Mouse (Mus musculus) mesoderm, embryonic 11.5 days (tissue): ENCODE data around the gene Trpm2.

ENCODE experiments used
- DNase-seq: peaks from one replicate; pipeline ENCODE4 v3.0.0-alpha.2; 2012; ENCODE audit warnings: low read depth, low spot score

Trpm2 gene

GRCm38 (mm10) chr10:77902894-77903715, 67.3 kb downstream of the Trpm2 start:
- DNase-seq: peak; percentile 73

GRCm38 (mm10) chr10:77902211-77902893, 68.0 kb downstream of the Trpm2 start, which contains the start of gene Lrrc3:
Lrrc3 (minus strand) TSS chr10:77902536.
- DNase-seq: peak; percentile 58

- DNase-seq: no peak
These were observed 68.5 kb downstream of the Trpm2 start for GRCm38 (mm10) chr10:77901871-77902210.

GRCm38 (mm10) chr10:77900903-77901818, 69.2 kb downstream of the Trpm2 start:
- DNase-seq: no peak

- no peak for DNase-seq
These were observed 70.2 kb downstream of the Trpm2 start for GRCm38 (mm10) chr10:77900126-77900525.

- no peak for DNase-seq
These were observed 74.8 kb downstream of the Trpm2 start for GRCm38 (mm10) chr10:77895562-77895961.

- no peak for DNase-seq
These were observed 79.3 kb downstream of the Trpm2 start for GRCm38 (mm10) chr10:77890987-77891565.

- peak; percentile 43 for DNase-seq
These were observed 84.2 kb downstream of the Trpm2 start for GRCm38 (mm10) chr10:77886007-77886747.

GRCm38 (mm10) chr10:77882553-77882952, 87.8 kb downstream of the Trpm2 start:
- DNase-seq: peak; percentile 8

- no peak for DNase-seq
These were observed 90.1 kb downstream of the Trpm2 start for GRCm38 (mm10) chr10:77880305-77880704.

- no peak for DNase-seq
These were observed 91.4 kb downstream of the Trpm2 start for GRCm38 (mm10) chr10:77878985-77879384.

- no peak for DNase-seq
These were observed 100.7 kb downstream of the Trpm2 start for GRCm38 (mm10) chr10:77869651-77870050.

- DNase-seq: peak; percentile 8
These were observed 102.8 kb downstream of the Trpm2 start for GRCm38 (mm10) chr10:77867546-77867945.

- peak; percentile 12 for DNase-seq
These were observed 105.6 kb downstream of the Trpm2 start for GRCm38 (mm10) chr10:77864762-77865143.

- DNase-seq: peak; percentile 74
These were observed 106.1 kb downstream of the Trpm2 start for GRCm38 (mm10) chr10:77864067-77864761.

- no peak for DNase-seq
These were observed 108.7 kb downstream of the Trpm2 start, which contains the start of gene Gm3285 for GRCm38 (mm10) chr10:77861675-77862074. Gm3285 (plus strand) TSS chr10:77861975.
